Mouse (Mus musculus) bone marrow, adult 2 months (tissue): Measurements from ENCODE around the gene Spout1. TPM values are rescaled to one million over a fixed set of nuclear protein-coding genes. Genes with fewer than 3 reads are reported as not detected.

Source experiments
- H3K27ac ChIP-seq: fragments of 200-500 bp; 2 replicates; pipeline ENCODE4 v1.5.1; 2012; ENCODE audit warnings: low read depth, mild to moderate bottlenecking, control low read depth, inconsistent platforms, low read length; ENCODE audit not compliant: control insufficient read depth, poor library complexity, insufficient read depth
- H3K4me1 ChIP-seq: fragments of 200-500 bp; 2 replicates; pipeline ENCODE4 v1.6.1; 2011; ENCODE audit warnings: low read length; ENCODE audit not compliant: control insufficient read depth, insufficient read depth
- H3K4me3 ChIP-seq: fragments of 200-500 bp; replicated peaks from 2 replicates; pipeline ENCODE3; 2011; ENCODE audit warnings: mild to moderate bottlenecking, low read depth, low read length, control low read depth; ENCODE audit not compliant: control insufficient read depth
- CTCF ChIP-seq: fragments of 200-500 bp; IDR thresholded peaks from 2 replicates; pipeline ENCODE4 v1.5.1; 2011; ENCODE audit warnings: low read length, control low read depth; ENCODE audit not compliant: control insufficient read depth, insufficient read depth
- POLR2A ChIP-seq: fragments of 200-500 bp; IDR thresholded peaks from 2 replicates; pipeline ENCODE4 v1.6.1; 2011; ENCODE audit warnings: low read depth, mild to moderate bottlenecking, control low read depth, low read length, borderline replicate concordance; ENCODE audit not compliant: control insufficient read depth
- WGBS: fragments of 180-500 bp; shearing (Covaris S2); methylation state at CpG from one replicate; pipeline ENCODE4 v1.1.7; 2018; 5-methylcytosine and 5-hydroxymethylcytosine counted together
- polyA plus RNA-seq: library from polyadenylated mRNA; stranded (reverse); fragments of >200 nt; gene quantifications from 2 replicates; pipeline ENCODE4 v1.2.4, GENCODE M21; 2011; ENCODE audit warnings: low replicate concordance; ENCODE audit not compliant: missing spikeins, insufficient read depth, insufficient read length

The Spout1 gene
- polyA plus RNA-seq, 1 experiment: 24.6 TPM

DNA sequence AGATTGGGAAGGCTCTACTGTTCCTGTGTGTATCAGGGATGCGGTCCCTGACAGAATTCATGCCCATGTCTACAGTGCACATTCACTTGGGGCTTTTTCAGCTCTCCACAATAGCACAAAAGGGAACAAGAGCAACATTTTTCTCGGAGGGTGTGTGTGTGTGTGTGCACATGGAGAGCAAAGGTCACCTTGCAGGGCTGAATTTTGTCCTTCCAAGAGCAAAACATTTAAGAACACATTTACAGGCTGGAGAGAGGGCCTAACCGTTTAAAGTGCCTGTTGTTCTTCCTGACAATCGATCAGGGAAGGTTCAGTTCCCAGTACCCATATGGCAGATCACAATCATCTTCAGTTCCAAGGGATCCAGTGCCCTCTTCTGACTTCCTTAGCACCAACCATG, 48.1 kb downstream of the Spout1 start:
- Histone ChIP-seq H3K27ac (no peak overlapping the region), H3K4me3 (no peak overlapping the region), H3K4me1 (no peaks in the 10 kb centered on the region; the same call in 1 of the 2 replicates)
- WGBS: 83% methylated on average over 4 of the region's 4 CpGs
- no peak for TF ChIP-seq CTCF
- no peak for TF ChIP-seq POLR2A

DNA sequence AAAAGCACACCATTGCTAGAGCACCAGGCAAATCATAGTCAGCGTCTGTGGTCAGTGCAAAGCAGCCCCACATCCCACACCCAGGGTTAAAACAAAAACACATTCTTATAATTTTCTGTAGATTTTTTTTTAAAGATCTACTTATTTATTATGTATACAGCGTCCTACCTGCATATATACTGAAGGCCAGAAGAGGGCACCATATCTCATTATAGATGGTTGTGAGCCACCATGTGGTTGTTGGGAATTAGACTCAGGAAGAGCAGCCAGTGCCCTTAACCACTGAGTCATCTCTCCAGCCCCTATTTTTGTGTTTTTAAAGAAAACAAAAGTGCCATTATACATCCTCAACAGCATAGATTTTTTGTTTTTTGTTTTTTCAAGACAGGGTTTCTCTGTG, 49.5 kb downstream of the Spout1 start:
- H3K4me1 ChIP-seq: no peaks in the 10 kb centered on the region; the same call in 1 of the 2 replicates
- no peak overlapping the region for H3K27ac ChIP-seq
- H3K4me3 ChIP-seq: no peak overlapping the region
- 35% methylated on average over 2 of the region's 2 CpGs for WGBS
- TF ChIP-seq CTCF (no peak), POLR2A (no peak)

DNA sequence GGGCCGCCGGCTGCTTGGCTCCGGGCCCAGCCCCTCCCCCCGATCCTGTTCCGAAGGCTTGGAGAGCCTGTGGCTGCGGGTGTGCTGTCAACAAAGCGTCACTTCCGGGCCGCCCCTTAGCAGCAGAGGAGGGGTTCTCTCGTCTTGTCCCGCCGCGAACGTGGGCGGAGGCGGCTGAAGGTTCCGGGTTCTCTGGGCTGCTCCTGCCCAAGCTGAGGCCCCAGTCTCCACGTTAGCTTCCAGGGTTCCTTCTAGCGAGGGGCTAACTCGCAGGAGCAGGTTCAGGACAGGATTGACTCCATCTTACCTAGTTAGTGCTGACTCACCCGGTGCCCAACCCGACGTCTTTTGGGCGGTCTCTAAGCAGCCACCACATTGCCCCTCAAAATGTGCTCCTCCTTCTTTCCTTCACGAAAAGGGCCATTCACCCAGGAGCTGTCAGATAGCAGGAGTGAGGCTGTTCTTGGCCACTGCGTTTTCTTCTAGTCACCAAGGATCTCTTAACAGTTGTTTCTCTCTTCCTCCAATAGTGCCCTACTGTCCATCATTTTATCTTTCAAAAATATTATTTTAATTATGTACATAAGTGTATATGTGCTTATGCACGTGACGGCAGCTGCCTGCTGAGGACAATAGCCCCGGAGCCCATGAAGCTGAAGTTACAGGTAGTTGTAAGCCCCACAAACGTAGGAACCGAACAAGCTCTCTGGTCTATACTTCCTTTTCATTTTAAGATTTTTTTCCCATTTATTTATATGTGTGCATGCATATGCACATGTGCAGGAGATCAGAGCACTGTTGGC, 53.6 kb downstream of the Spout1 start, which contains the start of gene Zer1:
Gene Zer1 (minus strand): TSS at position 114 of the 803 bp plus-strand sequence.
- TF ChIP-seq POLR2A: peak; percentile 90; the same call in 1 of the 2 replicates
- no peak for TF ChIP-seq CTCF
- Histone ChIP-seq H3K4me3 (peak within 1 kb of the TSS; percentile 68), H3K27ac (peak within 1 kb of the TSS; percentile 76), H3K4me1 (peaks cover 2% of the 10 kb centered on the region)
- WGBS: 11% methylated on average over 31 of the region's 31 CpGs

DNA sequence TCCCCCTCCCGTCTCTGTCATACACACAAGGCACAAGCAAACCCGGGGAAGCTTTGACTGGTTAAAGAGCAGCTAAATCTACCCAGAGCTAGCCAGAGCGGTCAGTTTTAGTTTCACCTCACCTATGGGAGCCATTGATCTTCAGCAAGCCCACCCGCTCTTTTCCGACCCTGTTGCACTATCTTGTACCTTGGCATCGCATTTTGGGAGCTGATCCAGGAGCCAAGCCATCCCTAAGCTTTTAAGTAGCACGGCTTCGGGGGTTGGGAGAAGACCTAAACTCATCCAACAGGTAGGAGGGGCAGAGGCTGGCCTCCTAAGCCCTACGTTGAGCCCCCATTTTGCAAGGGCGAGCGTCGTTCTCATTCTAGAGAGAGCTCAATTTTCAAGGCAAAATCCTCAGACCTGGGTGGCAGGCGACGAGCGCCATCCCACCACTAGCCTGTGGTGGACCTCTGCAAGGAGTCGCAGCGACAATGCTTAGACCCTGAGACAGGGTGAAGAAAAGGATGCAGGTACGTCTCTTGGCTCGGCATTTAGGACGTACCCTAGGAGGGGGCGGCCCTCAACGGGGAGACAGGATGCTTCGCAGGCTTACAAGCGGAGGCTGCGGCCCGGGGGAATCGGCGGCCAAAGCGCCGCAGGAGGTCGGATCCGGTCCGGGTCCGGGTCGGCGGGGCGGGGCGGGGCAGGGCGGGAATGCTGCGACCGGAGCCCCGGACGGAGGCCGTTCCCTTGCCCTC, 54.4 kb downstream of the Spout1 start:
- Histone ChIP-seq H3K27ac (peak overlapping the region; percentile 76; the same call in 1 of the 2 replicates), H3K4me1 (peaks cover 2% of the 10 kb centered on the region), H3K4me3 (peak overlapping the region; percentile 68)
- TF ChIP-seq CTCF: no peak
- TF ChIP-seq POLR2A: no peak
- WGBS: 1% methylated on average over 44 of the region's 44 CpGs

Other genes starting within 250 kb of the Spout1 start
- gene Gle1, start 243.0 kb downstream of the Spout1 start, polyA plus RNA-seq: 14.8 and 16.6 TPM in 2 replicates
- 13.8 and 23.4 TPM in 2 replicates for gene Sptan1, start 212.9 kb downstream of the Spout1 start, polyA plus RNA-seq
- 3.6 and 5.7 TPM in 2 replicates for gene Wdr34, start 129.6 kb downstream of the Spout1 start, polyA plus RNA-seq
- gene Set, start 121.1 kb downstream of the Spout1 start, polyA plus RNA-seq: 140 and 230 TPM in 2 replicates
- gene Pkn3, start 100.8 kb downstream of the Spout1 start, polyA plus RNA-seq: 5.0 and 8.1 TPM in 2 replicates
- 7.0 and 17.4 TPM in 2 replicates for gene Zdhhc12, start 84.8 kb downstream of the Spout1 start, polyA plus RNA-seq
- 12.3 and 24.8 TPM in 2 replicates for gene Zer1, start 53.9 kb downstream of the Spout1 start, polyA plus RNA-seq
- gene Tbc1d13, start 44.7 kb downstream of the Spout1 start, polyA plus RNA-seq: 17.1 and 27.3 TPM in 2 replicates
- 4.6 and 8.6 TPM in 2 replicates for gene Endog, start 7.0 kb downstream of the Spout1 start, polyA plus RNA-seq
- 4.2 and 6.5 TPM in 2 replicates for gene Kyat1, start 27.4 kb upstream of the Spout1 start, polyA plus RNA-seq
- 7.1 and 11.5 TPM in 2 replicates for gene Lrrc8a, start 59.3 kb upstream of the Spout1 start, polyA plus RNA-seq
- 2.5 TPM in 1 of 2 replicates, not detected in the other for gene Gm28035, start 62.1 kb upstream of the Spout1 start, polyA plus RNA-seq
- gene Phyhd1, start 87.7 kb upstream of the Spout1 start, polyA plus RNA-seq: 15.4 and 23.0 TPM in 2 replicates
- 8.7 TPM in 1 of 2 replicates, not detected in the other for gene Gm28038, start 102.6 kb upstream of the Spout1 start, polyA plus RNA-seq
- gene Dolk, start 107.9 kb upstream of the Spout1 start, polyA plus RNA-seq: 4.6 and 8.1 TPM in 2 replicates
- 9.5 and 27.3 TPM in 2 replicates for gene Nup188, start 107.9 kb upstream of the Spout1 start, polyA plus RNA-seq
- 27.2 and 50.0 TPM in 2 replicates for gene Sh3glb2, start 180.9 kb upstream of the Spout1 start, polyA plus RNA-seq
- gene Miga2, start 185.8 kb upstream of the Spout1 start, polyA plus RNA-seq: 7.8 and 8.5 TPM in 2 replicates
- 30.0 and 40.3 TPM in 2 replicates for gene Dolpp1, start 213.8 kb upstream of the Spout1 start, polyA plus RNA-seq
- gene Crat, start 237.4 kb upstream of the Spout1 start, polyA plus RNA-seq: 28.6 and 37.9 TPM in 2 replicates
- 199 and 273 TPM in 2 replicates for gene Ptpa, start 237.6 kb upstream of the Spout1 start, polyA plus RNA-seq